Mouse (Mus musculus): ENCODE measurements around the gene Cd3g.

DNA sequence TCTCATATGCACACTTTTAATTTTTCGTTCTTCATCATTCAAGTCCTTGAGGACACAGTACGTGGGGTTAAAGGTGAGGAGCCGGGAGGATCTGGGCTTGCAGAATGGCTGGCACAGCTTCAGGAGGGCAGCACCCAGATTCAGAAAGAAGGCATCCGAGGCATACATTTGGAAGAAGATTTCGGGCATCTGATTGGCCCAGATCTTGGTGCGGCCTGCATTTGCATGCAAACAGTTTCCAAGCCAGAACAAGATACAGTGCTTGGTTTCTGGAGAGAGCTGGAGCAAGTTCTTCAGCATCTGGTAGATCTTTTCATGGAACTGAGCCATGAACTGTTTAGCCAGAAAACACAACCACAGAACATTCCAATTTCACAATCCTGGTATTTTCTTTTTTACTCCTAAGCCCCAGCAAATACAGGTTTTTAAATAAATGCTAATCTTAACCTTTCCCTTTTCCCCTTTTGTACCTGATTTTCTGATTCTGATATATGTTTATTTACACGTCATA is 34.0 kb downstream of the Cd3g start:
- TF ChIP-seq CTCF (IDR thresholded peaks at IDR 0.05; ENCODE audit: borderline replicate concordance, insufficient read depth, low read depth, low read length) (no peak), POLR2A (IDR thresholded peaks at IDR 0.05; ENCODE audit: borderline replicate concordance, insufficient read depth, low read length) (no peak)
